Mouse (Mus musculus): Measurements from ENCODE around the gene Lypd4.
A peak's percentile ranks its signal among the peaks of the same experiment; 100 is the strongest.
"Not testable (repeated sequence)": the region's sequence is repeated elsewhere in the genome, so short reads cannot be mapped to it uniquely, and the experiment has no call there.

Gene Lypd4

GRCm38 (mm10) chr7:24869532-24870165 lies at the start of gene Lypd4, which contains the start of gene Dmrtc2:
Gene Lypd4, minus strand, starts transcription at chr7:24869941.
Gene Dmrtc2, plus strand, starts transcription at chr7:24870057.
- DNase-seq (ENCODE audit: low read depth, low spot score), result no peak

- DNase-seq (ENCODE audit: low read depth, low spot score), result no peak
These were observed 49.1 kb upstream of the Lypd4 start for GRCm38 (mm10) chr7:24918763-24919323.

GRCm38 (mm10) chr7:24912480-24912879 lies 42.7 kb upstream of the Lypd4 start:
- DNase-seq (ENCODE audit: low read depth, low spot score), result no peak

- DNase-seq (ENCODE audit: low read depth, low spot score), result no peak
These were observed 37.5 kb upstream of the Lypd4 start for GRCm38 (mm10) chr7:24907211-24907748.

GRCm38 (mm10) chr7:24906551-24906950 lies 36.8 kb upstream of the Lypd4 start:
- no peak for DNase-seq (ENCODE audit: low read depth, low spot score)

GRCm38 (mm10) chr7:24904936-24905335 lies 35.2 kb upstream of the Lypd4 start:
- DNase-seq (ENCODE audit: low read depth, low spot score), result no peak

GRCm38 (mm10) chr7:24904070-24904483 lies 34.3 kb upstream of the Lypd4 start:
- DNase-seq (ENCODE audit: low read depth, low spot score), result peak; percentile 96

- DNase-seq (ENCODE audit: low read depth, low spot score), result no peak
These were observed 33.7 kb upstream of the Lypd4 start for GRCm38 (mm10) chr7:24903444-24903825.

- DNase-seq (ENCODE audit: low read depth, low spot score), result no peak
These were observed 33.1 kb upstream of the Lypd4 start, which contains the start of gene Arhgef1 for GRCm38 (mm10) chr7:24902630-24903443. Gene Arhgef1, plus strand, starts transcription at chr7:24902912.

- no peak for DNase-seq (ENCODE audit: low read depth, low spot score)
These were observed 32.5 kb upstream of the Lypd4 start for GRCm38 (mm10) chr7:24902264-24902629.

- no peak for DNase-seq (ENCODE audit: low read depth, low spot score)
These were observed 32.1 kb upstream of the Lypd4 start for GRCm38 (mm10) chr7:24901842-24902241.

GRCm38 (mm10) chr7:24901114-24901513 lies 31.4 kb upstream of the Lypd4 start:
- no peak for DNase-seq (ENCODE audit: low read depth, low spot score)

GRCm38 (mm10) chr7:24897959-24898358 lies 28.2 kb upstream of the Lypd4 start:
- DNase-seq (ENCODE audit: low read depth, low spot score), result no peak

GRCm38 (mm10) chr7:24897224-24897623 lies 27.5 kb upstream of the Lypd4 start, which contains the start of gene Cd79a:
Gene Cd79a, plus strand, starts transcription at chr7:24897381.
- DNase-seq (ENCODE audit: low read depth, low spot score), result no peak

GRCm38 (mm10) chr7:24896269-24896668 lies 26.5 kb upstream of the Lypd4 start:
- DNase-seq (ENCODE audit: low read depth, low spot score), result no peak

GRCm38 (mm10) chr7:24895749-24896148 lies 26.0 kb upstream of the Lypd4 start:
- not testable (repeated sequence) for DNase-seq (ENCODE audit: low read depth, low spot score)

GRCm38 (mm10) chr7:24892125-24892583 lies 22.4 kb upstream of the Lypd4 start:
- no peak for DNase-seq (ENCODE audit: low read depth, low spot score)

GRCm38 (mm10) chr7:24891241-24892124 lies 21.7 kb upstream of the Lypd4 start:
- no peak for DNase-seq (ENCODE audit: low read depth, low spot score)

- no peak for DNase-seq (ENCODE audit: low read depth, low spot score)
These were observed 20.8 kb upstream of the Lypd4 start for GRCm38 (mm10) chr7:24890281-24891216.

Data from brain, embryonic 18.5 days (tissue).